Mouse (Mus musculus) inflammation-experienced regulatory T-cells, adult 6 months (primary cell): ENCODE results near the gene Gm382. TPM values are rescaled to one million over a fixed set of nuclear protein-coding genes. Genes with fewer than 3 reads are reported as not detected.

Experiments used
- ATAC-seq: one replicate; pipeline ENCODE4 v1.8.0; 2017
- polyA plus RNA-seq, 3 experiments: library from polyadenylated mRNA; unstranded; fragments of 100-300 nt; shearing (Covaris generic); gene quantifications; one replicate each; pipeline ENCODE4 v1.2.1; 2017

Gm382 gene
- not detected for polyA plus RNA-seq

DNA sequence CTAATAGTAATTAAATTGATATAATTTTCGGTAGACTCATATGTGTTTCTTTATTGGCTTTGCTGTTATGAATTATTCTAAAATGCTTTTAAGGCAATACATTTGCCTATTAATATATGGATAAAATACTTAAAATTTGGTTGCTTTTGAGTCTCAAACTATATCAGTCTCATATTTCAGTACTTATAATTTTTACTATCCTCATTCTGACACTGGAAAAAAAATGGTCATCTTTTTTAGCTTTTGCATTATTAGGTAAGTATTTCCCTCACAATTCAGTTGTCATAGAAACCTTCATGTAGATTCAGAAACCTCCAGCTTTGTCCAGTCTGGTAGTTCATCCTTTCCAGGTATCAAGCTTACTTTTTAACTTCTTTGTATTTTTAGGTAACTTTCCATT, at the start of gene Gm382:
TSS of gene Gm382 (plus strand) at position 301 of the 400 bp plus-strand sequence.
- ATAC-seq = no peak

DNA sequence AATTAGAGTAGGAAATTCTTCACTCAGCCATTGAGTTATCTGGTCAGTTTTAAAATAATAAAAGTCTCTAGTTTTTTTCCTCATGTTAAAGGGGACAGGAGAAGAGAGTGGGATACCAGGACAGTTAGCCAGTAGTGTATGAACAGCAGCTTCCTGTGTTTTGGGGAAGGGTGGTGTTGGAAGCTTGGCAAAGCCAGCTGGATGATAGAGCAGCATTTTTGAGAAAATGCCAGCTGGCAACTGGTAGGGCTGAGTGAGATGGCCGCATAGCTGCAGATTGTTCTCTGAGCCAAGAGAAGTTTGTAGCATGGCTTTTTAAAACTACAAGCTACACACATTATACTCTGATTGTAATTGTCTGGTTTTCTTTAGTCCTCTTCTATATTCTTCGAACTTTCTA, 30.4 kb downstream of the Gm382 start:
- ATAC-seq = no peak

DNA sequence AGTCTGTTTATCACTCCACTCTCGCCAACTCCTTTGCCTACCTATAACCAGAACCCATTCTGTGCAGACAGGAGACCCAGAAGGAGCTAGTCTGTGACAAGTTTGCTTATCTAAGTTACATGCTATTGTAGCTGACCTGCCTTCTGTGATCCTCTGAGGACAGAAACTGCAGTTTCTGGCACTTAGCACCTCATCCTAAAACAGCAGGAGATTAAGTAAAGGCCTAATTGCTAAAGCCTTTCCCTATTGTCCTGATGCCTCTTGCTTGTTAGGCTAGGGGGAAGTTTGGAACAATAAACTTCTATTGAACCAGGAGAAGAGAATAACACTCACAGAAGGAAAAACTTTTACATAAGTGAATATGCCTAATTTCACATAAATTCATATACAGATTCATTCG, 51.5 kb downstream of the Gm382 start:
- ATAC-seq = no peak

DNA sequence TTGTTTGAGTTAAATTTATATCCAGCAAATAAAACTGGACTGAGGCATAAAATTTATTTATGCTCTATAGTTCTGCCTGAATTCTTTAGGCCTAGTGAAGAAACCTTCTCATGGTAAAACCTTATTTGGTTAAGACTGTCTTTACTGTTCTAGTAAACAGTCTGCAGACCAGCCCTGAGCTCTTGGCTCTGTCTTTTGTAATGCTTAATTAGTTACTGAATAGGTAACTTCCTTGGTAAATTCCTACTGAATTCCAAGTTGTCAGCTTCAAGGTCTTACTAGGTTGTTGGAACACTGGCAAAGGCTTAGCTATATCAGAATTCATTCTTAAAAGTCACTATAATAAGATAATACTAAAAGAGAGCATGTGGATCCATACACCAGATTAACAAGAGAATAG, 53.3 kb downstream of the Gm382 start:
- no peak for ATAC-seq

DNA sequence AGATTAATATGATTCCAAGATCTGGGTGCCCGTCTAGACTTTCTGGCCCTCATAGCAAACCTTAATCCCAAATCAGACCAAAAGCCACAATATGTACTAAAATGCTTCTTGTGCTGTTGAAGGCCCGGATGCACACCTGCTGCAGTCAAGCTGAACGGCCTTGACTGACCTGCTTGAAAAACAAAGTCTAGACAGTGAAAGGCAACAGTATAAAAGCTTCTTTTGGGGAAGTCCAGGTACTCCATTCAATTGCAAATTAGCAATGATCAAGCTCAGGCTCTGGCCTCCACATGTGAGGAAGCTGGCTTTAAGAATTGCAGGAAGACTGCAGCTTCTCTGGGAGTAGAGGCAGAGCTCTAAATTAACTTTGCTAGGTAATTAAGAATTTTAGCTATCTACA, 54.2 kb downstream of the Gm382 start:
- no peak for ATAC-seq

DNA sequence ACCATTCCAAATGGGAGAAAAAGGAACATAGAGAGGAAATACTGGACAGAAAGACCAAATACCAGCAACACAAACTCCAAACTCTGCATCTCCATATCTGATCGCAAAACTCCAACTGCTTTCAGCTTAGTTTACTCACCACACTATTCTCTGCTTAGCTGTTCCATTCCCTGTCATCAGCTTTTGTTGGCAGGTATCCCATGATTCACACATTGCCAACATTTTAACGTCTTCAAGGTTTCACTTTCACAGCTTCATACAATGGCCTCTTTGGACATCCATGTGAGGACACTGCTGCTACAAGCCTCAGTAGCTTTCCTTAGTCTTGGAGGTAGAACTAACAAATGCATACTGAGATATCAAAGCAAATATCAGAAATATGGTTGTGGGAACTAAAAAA, 64.6 kb downstream of the Gm382 start:
- ATAC-seq = no peak

Other genes with a start within 250 kb of the Gm382 start
- not detected for gene 4932411N23Rik, start 224.1 kb upstream of the Gm382 start, polyA plus RNA-seq